Mouse (Mus musculus) kidney, adult 2 months (tissue): ENCODE measurements around the gene Rasgef1a.

Source experiments
- CTCF ChIP-seq: fragments of 200-500 bp; conservative IDR thresholded peaks from 2 replicates; pipeline ENCODE4 v1.5.1; 2011; ENCODE audit warnings: low read depth, mild to moderate bottlenecking, control low read depth, low read length, moderate library complexity, mixed read lengths; ENCODE audit not compliant: insufficient read depth, insufficient read length
- POLR2A ChIP-seq: fragments of 200-500 bp; IDR thresholded peaks from one replicate; pipeline ENCODE4 v1.6.1; 2011; ENCODE audit warnings: low read depth, low read length, control low read depth

DNA sequence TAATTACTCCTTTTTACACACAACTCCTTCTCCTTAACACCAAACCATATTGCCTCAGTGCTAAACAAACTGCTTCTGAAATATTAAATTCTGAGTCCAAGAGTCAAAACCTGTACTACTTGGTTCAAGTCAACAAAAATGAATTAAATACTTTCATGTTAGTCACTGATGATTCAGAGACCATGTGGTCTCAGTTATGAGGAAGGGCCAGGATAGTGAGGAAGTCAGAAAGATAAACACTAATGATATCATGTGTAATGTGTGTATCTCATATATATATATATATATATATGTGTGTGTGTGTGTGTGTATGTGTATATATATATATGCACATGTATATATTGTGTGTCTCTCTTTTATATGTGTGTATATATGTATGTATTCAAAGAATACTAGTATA is 115.3 kb downstream of the Rasgef1a start:
- TF ChIP-seq CTCF (no peak), POLR2A (no peak)
